Mouse (Mus musculus): Measurements from ENCODE around the gene Sh3rf1.

The Sh3rf1 gene

DNA sequence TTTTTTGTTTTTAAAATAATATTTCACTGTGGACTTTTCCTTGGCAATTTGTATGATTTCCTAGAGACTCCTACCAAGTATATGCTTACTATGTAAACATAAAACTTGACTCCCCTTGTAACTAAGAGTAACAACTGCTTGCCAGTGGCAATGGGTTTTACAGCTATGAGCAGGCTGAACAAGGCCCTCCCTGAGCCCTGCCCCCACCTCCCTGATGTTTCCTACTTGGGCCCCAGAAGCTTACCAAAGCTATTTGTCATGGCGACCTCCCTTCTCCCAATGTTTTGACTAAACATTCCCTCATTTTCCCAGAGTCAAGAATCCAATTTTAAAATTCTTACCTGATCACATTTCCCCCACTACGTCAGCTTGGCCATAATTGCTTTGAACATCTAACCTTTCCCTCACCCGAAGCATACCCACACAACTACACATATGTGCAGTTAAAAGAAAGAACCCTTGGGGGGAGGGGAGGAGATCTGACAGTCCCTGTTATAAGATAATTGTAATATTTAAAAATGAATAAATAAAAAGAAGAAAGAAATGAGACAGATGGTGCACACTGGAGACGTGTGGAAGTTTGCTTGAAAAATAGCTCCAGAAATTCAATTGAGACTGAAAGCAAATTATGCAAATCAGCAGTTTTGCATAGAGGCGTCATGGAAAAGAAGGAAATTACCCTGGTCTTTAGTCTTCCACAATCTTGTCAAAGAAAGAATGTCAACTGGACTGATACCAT lies 8.4 kb upstream of the Sh3rf1 start:
- TF ChIP-seq POU5F1 (IDR thresholded peaks at IDR 0.05; ENCODE audit: borderline replicate concordance, low read length) = no peak
- TF ChIP-seq NANOG (IDR thresholded peaks at IDR 0.05; ENCODE audit: borderline replicate concordance, low read length) = no peak
- no peak for TF ChIP-seq CTCF (conservative IDR thresholded peaks at IDR 0.05; ENCODE audit: low read length)
- H3K27me3 ChIP-seq (ENCODE audit: insufficient read depth, low read length) = no peaks in the 10 kb centered on the region
- H3K4me1 ChIP-seq (replicated peaks; ENCODE audit: low read depth, low read length) = no peaks in the 10 kb centered on the region
- no peaks in the 10 kb centered on the region for H3K36me3 ChIP-seq (ENCODE audit: insufficient read depth, low read length)
- H3K9me3 ChIP-seq (ENCODE audit: low read length) = no peaks in the 10 kb centered on the region
- H3K4me3 ChIP-seq (replicated peaks; ENCODE audit: low read length) = no peak overlapping the region

DNA sequence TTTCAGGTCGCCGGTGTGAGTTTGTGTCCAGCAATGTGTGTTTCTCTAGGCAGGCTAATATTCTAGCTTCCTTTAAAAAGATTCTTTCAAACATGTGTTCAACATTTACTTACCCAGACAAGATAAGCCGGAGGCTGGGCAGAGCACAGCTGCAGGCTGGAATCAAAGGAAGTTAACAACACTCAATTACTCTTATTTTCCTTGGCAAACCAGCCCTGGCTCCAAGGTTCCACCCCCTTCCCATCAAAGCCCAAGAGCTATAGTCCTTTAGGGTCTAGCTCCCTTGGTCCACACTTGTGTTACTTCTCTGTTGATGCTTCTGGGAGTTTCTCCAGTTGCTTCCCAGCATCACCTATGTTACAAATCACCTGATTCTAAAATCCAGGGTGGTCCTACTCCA lies 6.7 kb upstream of the Sh3rf1 start:
- no peaks in the 10 kb centered on the region for H3K4me1 ChIP-seq (replicated peaks; ENCODE audit: low read depth, low read length)
- no peaks in the 10 kb centered on the region for H3K36me3 ChIP-seq (ENCODE audit: insufficient read depth, low read length)
- no peaks in the 10 kb centered on the region for H3K9me3 ChIP-seq (ENCODE audit: low read length)
- no peak overlapping the region for H3K4me3 ChIP-seq (replicated peaks; ENCODE audit: low read length)
- H3K27me3 ChIP-seq (ENCODE audit: insufficient read depth, low read length) = 0 out of 2 replicates have a peak, but pooled peaks cover 4% of the 10 kb centered on the region
- TF ChIP-seq NANOG (IDR thresholded peaks at IDR 0.05; ENCODE audit: borderline replicate concordance, low read length) (no peak), POU5F1 (IDR thresholded peaks at IDR 0.05; ENCODE audit: borderline replicate concordance, low read length) (no peak), CTCF (conservative IDR thresholded peaks at IDR 0.05; ENCODE audit: low read length) (no peak)

DNA sequence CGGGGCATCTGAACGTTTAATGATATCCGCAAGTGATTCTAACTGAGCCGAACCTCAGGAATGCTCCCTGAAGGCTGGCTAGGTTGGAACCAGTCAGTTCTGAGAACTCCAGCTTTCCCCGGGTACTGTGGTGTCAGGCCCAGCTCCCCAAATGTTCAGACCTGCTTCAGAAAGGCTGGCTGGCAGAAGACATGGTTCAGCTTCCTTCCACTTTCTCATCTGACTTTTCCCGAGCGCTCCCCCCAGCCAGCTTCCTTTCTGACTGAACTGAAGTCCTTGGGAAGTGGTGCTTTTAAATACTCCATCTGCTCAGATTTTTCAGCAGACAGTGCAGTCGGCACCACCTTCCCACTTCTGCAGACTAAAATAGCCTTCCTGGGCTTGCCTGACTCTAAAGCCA lies 6.2 kb upstream of the Sh3rf1 start:
- no peaks in the 10 kb centered on the region for H3K36me3 ChIP-seq (ENCODE audit: insufficient read depth, low read length)
- TF ChIP-seq NANOG (IDR thresholded peaks at IDR 0.05; ENCODE audit: borderline replicate concordance, low read length) (no peak), CTCF (conservative IDR thresholded peaks at IDR 0.05; ENCODE audit: low read length) (no peak), POU5F1 (IDR thresholded peaks at IDR 0.05; ENCODE audit: borderline replicate concordance, low read length) (no peak)
- no peak overlapping the region for H3K4me3 ChIP-seq (replicated peaks; ENCODE audit: low read length)
- H3K9me3 ChIP-seq (ENCODE audit: low read length) = no peaks in the 10 kb centered on the region
- H3K4me1 ChIP-seq (replicated peaks; ENCODE audit: low read depth, low read length) = no peaks in the 10 kb centered on the region
- 0 out of 2 replicates have a peak, but pooled peaks cover 4% of the 10 kb centered on the region for H3K27me3 ChIP-seq (ENCODE audit: insufficient read depth, low read length)

DNA sequence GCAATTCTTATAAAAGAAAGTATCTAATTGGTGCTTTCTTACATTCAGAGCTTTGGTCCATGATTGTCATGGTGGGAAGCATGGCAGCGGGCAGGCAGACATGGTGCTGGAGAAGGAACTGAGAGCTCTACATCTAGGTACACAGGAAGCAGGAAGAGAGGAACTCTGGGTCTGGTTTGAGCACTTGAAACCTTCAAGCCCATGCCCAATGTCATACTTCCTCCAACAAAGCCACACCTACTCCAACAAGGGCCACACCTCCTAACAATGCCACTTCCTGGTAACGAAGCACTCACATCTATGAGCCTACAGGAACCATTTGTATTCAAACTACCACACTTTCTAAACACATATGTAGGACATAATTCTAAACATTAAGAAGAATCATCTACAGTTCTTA lies 5.2 kb upstream of the Sh3rf1 start:
- Histone ChIP-seq H3K36me3 (ENCODE audit: insufficient read depth, low read length) (no peaks in the 10 kb centered on the region), H3K9me3 (ENCODE audit: low read length) (no peaks in the 10 kb centered on the region), H3K4me1 (replicated peaks; ENCODE audit: low read depth, low read length) (peaks cover 5% of the 10 kb centered on the region; the same call in 1 of the 2 replicates), H3K4me3 (replicated peaks; ENCODE audit: low read length) (no peak overlapping the region), H3K27me3 (ENCODE audit: insufficient read depth, low read length) (0 out of 2 replicates have a peak, but pooled peaks cover 4% of the 10 kb centered on the region)
- TF ChIP-seq POU5F1 (IDR thresholded peaks at IDR 0.05; ENCODE audit: borderline replicate concordance, low read length) = no peak
- TF ChIP-seq NANOG (IDR thresholded peaks at IDR 0.05; ENCODE audit: borderline replicate concordance, low read length) = no peak
- TF ChIP-seq CTCF (conservative IDR thresholded peaks at IDR 0.05; ENCODE audit: low read length) = no peak

DNA sequence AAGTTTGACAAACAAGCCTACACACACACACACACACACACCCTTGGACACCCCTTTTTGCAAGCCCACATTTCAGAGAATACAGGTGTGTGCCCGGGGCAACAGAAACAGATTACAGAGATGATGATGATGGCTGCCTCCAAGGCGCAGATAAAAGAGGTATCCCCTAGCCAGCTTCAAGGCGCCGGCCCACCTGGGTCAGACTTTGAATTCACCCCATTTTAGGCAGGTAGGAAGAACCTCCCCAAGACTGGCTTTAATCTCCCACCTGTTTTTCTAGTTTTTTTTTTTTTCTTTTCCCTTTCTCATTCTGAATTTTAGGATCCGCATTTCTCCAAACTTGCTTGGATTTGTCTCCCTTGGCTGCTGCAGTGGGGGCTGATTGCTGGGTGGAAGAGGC lies 389 bp upstream of the Sh3rf1 start:
- Histone ChIP-seq H3K9me3 (ENCODE audit: low read length) (no peaks in the 10 kb centered on the region), H3K4me1 (replicated peaks; ENCODE audit: low read depth, low read length) (peaks cover 28% of the 10 kb centered on the region), H3K27me3 (ENCODE audit: insufficient read depth, low read length) (peaks cover 22% of the 10 kb centered on the region), H3K4me3 (replicated peaks; ENCODE audit: low read length) (peak overlapping the region; percentile 91), H3K36me3 (ENCODE audit: insufficient read depth, low read length) (no peaks in the 10 kb centered on the region)
- TF ChIP-seq CTCF (conservative IDR thresholded peaks at IDR 0.05; ENCODE audit: low read length) (no peak), NANOG (IDR thresholded peaks at IDR 0.05; ENCODE audit: borderline replicate concordance, low read length) (no peak), POU5F1 (IDR thresholded peaks at IDR 0.05; ENCODE audit: borderline replicate concordance, low read length) (no peak)

DNA sequence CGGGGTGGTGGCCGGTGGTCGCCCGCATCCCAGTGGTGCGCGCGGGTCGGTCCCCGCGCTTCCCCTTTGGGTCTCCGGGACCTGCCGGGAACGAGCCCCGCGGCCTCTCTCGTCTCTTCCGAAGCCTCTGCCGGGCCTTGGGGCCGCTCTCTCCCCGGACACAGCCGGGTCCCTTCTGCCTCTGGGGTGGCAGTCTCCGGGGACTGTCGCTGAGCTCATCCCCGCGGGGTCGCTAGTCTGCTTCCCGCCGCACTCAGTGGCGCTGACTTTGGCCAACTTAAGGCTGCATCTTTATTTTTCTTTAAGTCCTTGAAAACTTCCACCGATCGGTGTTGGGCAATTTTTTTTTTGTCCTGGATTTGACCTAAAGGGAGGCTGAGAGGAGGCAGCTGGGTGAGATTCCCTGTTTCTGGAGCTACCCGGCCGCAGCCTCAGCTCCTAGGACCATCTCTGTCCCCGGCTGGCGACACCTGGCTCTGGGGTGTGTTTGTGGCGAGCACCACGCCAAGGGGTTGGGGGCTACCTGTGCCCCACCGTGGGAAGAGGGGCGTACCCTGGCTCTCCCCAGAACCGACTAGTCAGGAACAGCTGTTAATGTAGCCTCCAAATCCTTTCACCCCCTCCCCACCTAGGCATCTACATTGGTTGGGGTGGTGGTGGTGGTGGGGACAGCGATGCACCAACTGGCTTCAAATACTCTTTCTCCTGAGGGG lies 864 bp downstream of the Sh3rf1 start:
- Histone ChIP-seq H3K4me1 (replicated peaks; ENCODE audit: low read depth, low read length) (peaks cover 33% of the 10 kb centered on the region), H3K9me3 (ENCODE audit: low read length) (no peaks in the 10 kb centered on the region), H3K4me3 (replicated peaks; ENCODE audit: low read length) (peak overlapping the region; percentile 91), H3K27me3 (ENCODE audit: insufficient read depth, low read length) (peaks cover 22% of the 10 kb centered on the region), H3K36me3 (ENCODE audit: insufficient read depth, low read length) (no peaks in the 10 kb centered on the region)
- TF ChIP-seq POU5F1 (IDR thresholded peaks at IDR 0.05; ENCODE audit: borderline replicate concordance, low read length) = no peak
- TF ChIP-seq CTCF (conservative IDR thresholded peaks at IDR 0.05; ENCODE audit: low read length) = no peak

DNA sequence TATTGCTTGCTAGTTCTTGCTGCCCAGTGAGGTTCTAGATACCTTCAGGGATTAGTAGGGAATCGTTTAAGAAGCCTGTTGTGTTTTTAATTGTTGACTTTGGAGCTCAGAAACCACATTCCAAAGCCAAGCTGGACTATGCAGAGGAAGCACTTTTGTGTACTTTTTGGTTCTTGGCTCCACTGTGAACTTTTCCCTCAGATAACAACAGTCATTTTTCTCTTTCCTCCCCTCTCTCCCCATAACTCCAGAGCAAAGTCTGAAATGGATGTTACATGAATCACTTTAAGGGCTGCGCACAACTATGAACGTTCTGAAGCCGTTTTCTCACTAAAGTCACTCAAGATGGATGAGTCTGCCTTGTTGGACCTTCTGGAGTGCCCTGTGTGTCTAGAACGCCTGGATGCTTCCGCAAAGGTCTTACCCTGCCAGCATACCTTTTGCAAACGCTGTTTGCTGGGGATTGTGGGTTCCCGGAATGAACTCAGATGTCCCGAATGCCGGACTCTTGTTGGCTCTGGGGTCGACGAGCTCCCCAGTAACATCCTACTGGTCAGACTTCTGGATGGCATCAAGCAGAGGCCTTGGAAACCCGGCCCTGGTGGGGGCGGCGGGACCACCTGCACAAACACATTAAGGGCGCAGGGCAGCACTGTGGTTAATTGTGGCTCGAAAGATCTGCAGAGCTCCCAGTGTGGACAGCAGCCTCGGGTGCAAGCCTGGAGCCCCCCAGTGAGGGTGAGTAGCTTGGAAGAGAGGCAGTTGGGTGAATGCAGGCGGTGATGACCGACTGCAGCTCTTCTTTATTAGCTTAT lies 2.1 kb downstream of the Sh3rf1 start:
- peaks cover 22% of the 10 kb centered on the region for H3K27me3 ChIP-seq (ENCODE audit: insufficient read depth, low read length)
- H3K36me3 ChIP-seq (ENCODE audit: insufficient read depth, low read length) = no peaks in the 10 kb centered on the region
- peaks cover 39% of the 10 kb centered on the region for H3K4me1 ChIP-seq (replicated peaks; ENCODE audit: low read depth, low read length)
- H3K9me3 ChIP-seq (ENCODE audit: low read length) = no peaks in the 10 kb centered on the region
- no peak for TF ChIP-seq POU5F1 (IDR thresholded peaks at IDR 0.05; ENCODE audit: borderline replicate concordance, low read length)
- TF ChIP-seq CTCF (conservative IDR thresholded peaks at IDR 0.05; ENCODE audit: low read length) = no peak
- TF ChIP-seq NANOG (IDR thresholded peaks at IDR 0.05; ENCODE audit: borderline replicate concordance, low read length) = no peak
- peak overlapping the region; percentile 49 for H3K4me3 ChIP-seq (replicated peaks; ENCODE audit: low read length)

DNA sequence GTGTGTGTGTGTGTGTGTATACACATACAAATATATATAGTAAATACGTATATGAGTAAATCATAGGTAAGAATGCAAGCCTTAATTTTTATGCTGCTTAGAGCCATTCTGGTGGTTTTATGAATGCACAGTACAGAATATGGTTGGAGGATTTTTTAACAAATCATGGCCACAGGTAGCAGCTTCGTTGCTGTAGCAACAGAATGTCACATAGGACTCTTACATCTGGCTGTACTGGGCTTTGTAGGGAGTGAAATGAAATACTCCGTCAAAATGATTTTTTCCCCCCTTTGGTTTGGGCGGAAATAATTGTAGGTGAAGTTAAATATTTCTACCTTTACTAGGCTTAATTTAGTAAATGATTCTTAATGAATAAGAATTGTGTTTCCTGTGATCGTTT lies 3.0 kb downstream of the Sh3rf1 start:
- H3K36me3 ChIP-seq (ENCODE audit: insufficient read depth, low read length) = no peaks in the 10 kb centered on the region
- TF ChIP-seq NANOG (IDR thresholded peaks at IDR 0.05; ENCODE audit: borderline replicate concordance, low read length) = no peak
- TF ChIP-seq POU5F1 (IDR thresholded peaks at IDR 0.05; ENCODE audit: borderline replicate concordance, low read length) = no peak
- no peak for TF ChIP-seq CTCF (conservative IDR thresholded peaks at IDR 0.05; ENCODE audit: low read length)
- no peak overlapping the region for H3K4me3 ChIP-seq (replicated peaks; ENCODE audit: low read length)
- no peaks in the 10 kb centered on the region for H3K9me3 ChIP-seq (ENCODE audit: low read length)
- peaks cover 19% of the 10 kb centered on the region for H3K27me3 ChIP-seq (ENCODE audit: insufficient read depth, low read length)
- peaks cover 39% of the 10 kb centered on the region for H3K4me1 ChIP-seq (replicated peaks; ENCODE audit: low read depth, low read length)

All from E14TG2a.4 (cell line).